Mouse (Mus musculus): ENCODE measurements at regions not wholly inside any gene's neighbourhood (a gene's known extent, or its start where the extent isn't known, plus 50 kb on each side); places are given as distances from the start of the nearest gene placed in this dataset.

GRCm38 (mm10) chr8:73930344-73930743 lies 577.0 kb upstream of the Large1 start:
- DNase-seq (ENCODE audit: inconsistent ontology term) = no peak

GRCm38 (mm10) chr8:73925515-73926241 lies 572.3 kb upstream of the Large1 start:
- no peak for DNase-seq (ENCODE audit: inconsistent ontology term)

GRCm38 (mm10) chr8:73923181-73923580 lies 569.8 kb upstream of the Large1 start:
- DNase-seq (ENCODE audit: inconsistent ontology term) = no peak

DNA sequence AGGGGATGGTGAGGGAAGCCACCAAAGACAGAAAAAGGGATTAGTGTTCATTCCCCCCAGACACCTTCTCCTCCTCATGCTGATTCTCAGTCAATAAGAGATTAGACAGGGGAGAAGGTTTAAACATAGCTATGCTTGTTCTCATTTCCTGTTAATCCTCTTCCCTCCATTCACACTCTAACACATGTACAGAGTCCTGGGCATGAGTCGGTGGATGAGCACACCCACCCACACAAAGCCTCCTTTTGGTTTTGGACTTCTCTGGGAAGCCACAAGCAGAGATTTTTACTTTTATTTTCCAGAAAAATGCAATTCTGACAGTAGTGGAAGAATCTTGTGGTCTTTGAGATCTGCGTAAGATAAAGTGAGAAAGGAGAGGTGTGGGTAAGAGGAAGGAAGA lies 567.8 kb upstream of the Large1 start:
- peak; percentile 10 for DNase-seq (ENCODE audit: inconsistent ontology term)

DNA sequence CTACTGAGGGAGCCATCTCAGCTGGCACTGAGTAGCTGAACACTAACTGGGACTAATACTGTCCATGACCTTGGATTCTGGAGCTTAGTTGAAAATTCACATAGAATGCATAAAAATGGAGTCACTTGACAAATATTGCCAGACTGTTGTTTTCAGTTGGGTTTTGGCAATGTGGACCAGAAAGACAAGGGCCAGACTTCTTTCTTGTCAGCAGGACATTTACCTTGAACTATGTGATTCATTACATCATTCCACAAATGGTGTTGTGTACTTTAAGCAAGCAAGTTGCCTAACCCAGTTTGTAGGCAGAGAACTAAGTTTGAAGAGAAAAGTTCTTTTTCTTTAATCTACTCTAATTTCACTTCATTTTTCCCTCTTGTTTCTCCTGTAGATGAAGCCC lies 567.2 kb upstream of the Large1 start:
- DNase-seq (ENCODE audit: inconsistent ontology term) = no peak

- no peak for DNase-seq (ENCODE audit: inconsistent ontology term)
These were observed 551.7 kb upstream of the Large1 start for GRCm38 (mm10) chr8:73905071-73905470.

GRCm38 (mm10) chr8:73903838-73904237 lies 550.5 kb upstream of the Large1 start:
- no peak for DNase-seq (ENCODE audit: inconsistent ontology term)

- DNase-seq (ENCODE audit: inconsistent ontology term) = peak; percentile 86
These were observed 532.6 kb upstream of the Large1 start for GRCm38 (mm10) chr8:73885976-73886375.

GRCm38 (mm10) chr8:73881606-73882005 lies 528.3 kb upstream of the Large1 start:
- DNase-seq (ENCODE audit: inconsistent ontology term) = no peak
